Mouse (Mus musculus) cerebellum, adult 2 months (tissue): ENCODE results near the gene Qdpr. TPM values are rescaled to one million over a fixed set of nuclear protein-coding genes. Genes with fewer than 3 reads are reported as not detected.

Source experiments
- DNase-seq, 2 experiments: peaks; one replicate each; pipeline ENCODE4 v3.0.0; 2021
- H3K27ac ChIP-seq: fragments of 200-500 bp; 2 replicates; pipeline ENCODE4 v1.5.1; 2012; ENCODE audit warnings: low read length, control low read depth, inconsistent platforms; ENCODE audit not compliant: insufficient read depth
- H3K27me3 ChIP-seq: fragments of 200-500 bp; 2 replicates; pipeline ENCODE4 v1.6.1; 2012; ENCODE audit warnings: inconsistent platforms, mild to moderate bottlenecking, low read length, moderate library complexity; ENCODE audit not compliant: control insufficient read depth, insufficient read depth
- H3K4me1 ChIP-seq: fragments of 200-500 bp; 2 replicates; pipeline ENCODE4 v1.6.1; 2011; ENCODE audit warnings: low read length; ENCODE audit not compliant: control insufficient read depth, insufficient read depth
- H3K4me3 ChIP-seq: fragments of 200-500 bp; replicated peaks from 2 replicates; pipeline ENCODE3; 2011; ENCODE audit warnings: mild to moderate bottlenecking, low read depth, low read length, control low read depth; ENCODE audit not compliant: insufficient read depth
- CTCF ChIP-seq: fragments of 200-500 bp; IDR thresholded peaks from 2 replicates; pipeline ENCODE4 v1.5.1; 2011; ENCODE audit warnings: low read depth, mild to moderate bottlenecking, control low read depth, low read length, moderate library complexity, borderline replicate concordance; ENCODE audit not compliant: insufficient read depth
- POLR2A ChIP-seq: fragments of 200-500 bp; IDR thresholded peaks from 2 replicates; pipeline ENCODE4 v1.6.1; 2011; ENCODE audit warnings: low read length, control low read depth, borderline replicate concordance; ENCODE audit not compliant: insufficient read depth
- WGBS: fragments of 180-500 bp; shearing (Covaris S2); methylation state at CpG from one replicate; pipeline ENCODE4 v1.1.7; 2018; 5-methylcytosine and 5-hydroxymethylcytosine counted together
- polyA plus RNA-seq: library from polyadenylated mRNA; depleted of rRNA; stranded (reverse); fragments of >200 nt; gene quantifications from 2 replicates; pipeline ENCODE4 v1.2.3, GENCODE M21; 2012

Gene Qdpr
- polyA plus RNA-seq, 1 experiment: 593 TPM

DNA sequence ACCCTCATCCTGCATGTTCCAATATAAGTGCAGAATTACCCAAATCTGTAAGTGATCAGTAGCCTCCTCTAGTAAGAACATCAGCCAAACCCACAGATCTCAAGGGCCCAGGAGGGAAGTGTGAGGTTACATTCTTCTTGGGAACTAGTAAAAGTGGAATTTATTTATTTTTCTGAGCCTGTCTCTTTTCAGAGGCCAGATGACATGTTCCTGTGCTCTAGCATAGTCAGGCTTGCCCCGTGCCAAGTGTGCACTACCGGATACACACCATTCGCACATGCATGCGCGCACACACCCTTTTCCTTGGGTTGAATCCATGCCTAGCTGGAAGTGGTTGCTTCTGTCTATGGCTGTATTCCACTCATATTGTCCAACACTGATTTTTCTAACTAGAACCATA is 25.7 kb upstream of the Qdpr start:
- H3K27ac ChIP-seq: no peak overlapping the region
- 28% methylated on average over 5 of the region's 5 CpGs for WGBS
- TF ChIP-seq POLR2A (no peak), CTCF (no peak)
- no peaks in the 10 kb centered on the region for H3K4me1 ChIP-seq
- DNase-seq: no peak
- no peak overlapping the region for H3K4me3 ChIP-seq
- H3K27me3 ChIP-seq: no peaks in the 10 kb centered on the region

DNA sequence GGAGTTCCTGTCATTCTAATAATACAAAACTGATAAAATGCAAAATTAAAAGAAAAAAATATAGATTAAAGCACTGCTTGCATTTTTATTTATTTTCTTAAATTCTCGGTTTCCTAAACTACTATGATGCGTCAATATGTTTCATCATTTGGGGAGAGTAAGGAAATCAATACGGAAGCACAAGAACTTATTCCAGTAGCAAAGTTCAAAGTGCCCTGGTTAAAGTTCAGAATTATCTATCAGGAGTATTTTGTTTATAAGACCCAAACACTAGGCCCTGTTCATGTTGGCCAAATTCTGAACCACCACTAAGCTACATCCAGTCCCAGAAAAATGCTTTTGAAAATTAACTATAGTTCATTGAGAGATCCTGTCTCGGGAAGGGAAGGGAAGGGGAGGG is 24.7 kb upstream of the Qdpr start:
- WGBS: 82% methylated on average over 3 of the region's 4 CpGs
- TF ChIP-seq CTCF (no peak), POLR2A (no peak)

DNA sequence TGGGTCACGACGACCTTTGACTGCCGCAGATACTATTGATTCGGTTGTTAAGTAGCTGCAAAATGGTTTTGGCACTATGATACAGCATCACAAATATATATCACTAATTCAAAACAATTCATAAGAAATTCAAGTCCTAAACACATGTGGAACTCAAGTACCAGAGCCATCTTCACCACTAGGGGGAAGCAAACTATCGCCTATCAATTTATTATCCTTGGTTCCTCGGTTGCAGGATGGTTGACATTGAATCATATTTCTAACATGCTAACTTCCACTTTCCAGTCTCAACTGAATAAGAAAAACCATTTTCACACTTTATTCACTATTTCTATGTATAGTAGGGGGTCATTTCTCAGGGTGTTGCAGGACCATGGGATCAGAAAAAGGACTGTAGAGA is 24.2 kb upstream of the Qdpr start:
- Histone ChIP-seq H3K27me3 (no peaks in the 10 kb centered on the region), H3K4me3 (no peak overlapping the region), H3K27ac (no peak overlapping the region), H3K4me1 (no peaks in the 10 kb centered on the region)
- peak; percentile 59; the same call in 1 of the 2 replicates for TF ChIP-seq CTCF
- TF ChIP-seq POLR2A: no peak
- WGBS: 25% methylated on average over 6 of the region's 6 CpGs
- peak in 1 of 2 experiments; percentile 49 for DNase-seq

More for the DNA sequence above, 24.7 kb upstream of the Qdpr start:
- H3K27ac ChIP-seq: no peak overlapping the region
- no peak for DNase-seq
- no peaks in the 10 kb centered on the region for H3K4me1 ChIP-seq
- H3K27me3 ChIP-seq: no peaks in the 10 kb centered on the region
- no peak overlapping the region for H3K4me3 ChIP-seq

DNA sequence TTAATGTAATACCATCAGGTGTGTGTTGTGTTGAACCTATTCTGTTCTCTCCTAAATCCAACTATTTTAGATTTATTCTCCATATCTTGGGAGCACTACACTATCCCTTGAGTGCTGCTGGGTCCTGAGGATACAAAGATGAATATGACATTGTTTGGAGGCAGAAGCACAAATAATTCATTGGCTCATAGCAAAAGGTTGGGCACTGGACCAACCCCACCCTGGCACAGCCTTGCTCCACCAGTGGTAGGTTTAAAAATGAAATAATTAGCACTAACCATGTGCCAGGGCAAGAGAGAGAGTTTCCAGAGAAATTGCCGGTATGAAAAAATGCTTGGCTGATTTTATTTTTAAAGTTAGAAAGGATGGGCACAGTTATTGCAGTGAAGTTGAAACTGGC is 23.5 kb upstream of the Qdpr start:
- H3K27ac ChIP-seq: no peak overlapping the region
- DNase-seq: no peak
- TF ChIP-seq POLR2A (no peak), CTCF (no peak)
- H3K4me3 ChIP-seq: no peak overlapping the region
- no peaks in the 10 kb centered on the region for H3K4me1 ChIP-seq
- H3K27me3 ChIP-seq: no peaks in the 10 kb centered on the region
- WGBS: 4% methylated on average over 1 of the region's 1 CpGs

DNA sequence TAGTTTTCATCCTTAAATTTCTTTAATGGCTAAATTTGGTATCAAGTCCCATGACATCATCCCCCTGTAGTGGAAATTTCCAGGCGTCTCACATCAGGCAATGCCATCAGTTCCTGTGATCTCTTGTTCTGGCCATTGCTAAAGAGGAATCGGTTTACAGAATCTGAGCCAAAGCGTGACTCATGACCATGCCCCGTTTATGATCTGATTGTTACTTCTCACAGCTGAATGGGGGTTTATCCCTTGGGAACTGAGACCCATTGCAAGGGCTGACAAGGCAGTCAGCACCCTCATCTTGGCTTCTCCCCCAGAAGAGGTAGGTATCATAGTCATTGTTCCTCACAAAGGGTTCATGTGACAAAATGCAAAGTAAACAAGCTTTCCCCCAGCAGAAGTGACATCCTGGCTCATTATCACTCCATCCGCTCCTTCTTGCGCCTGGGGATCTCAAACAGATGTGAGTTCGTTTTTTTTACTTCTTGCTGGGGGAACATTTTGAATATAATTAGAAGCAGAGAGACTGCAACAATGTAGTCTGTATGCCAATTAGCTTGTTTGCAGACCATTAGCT is 22.9 kb upstream of the Qdpr start:
- no peak for DNase-seq

DNA sequence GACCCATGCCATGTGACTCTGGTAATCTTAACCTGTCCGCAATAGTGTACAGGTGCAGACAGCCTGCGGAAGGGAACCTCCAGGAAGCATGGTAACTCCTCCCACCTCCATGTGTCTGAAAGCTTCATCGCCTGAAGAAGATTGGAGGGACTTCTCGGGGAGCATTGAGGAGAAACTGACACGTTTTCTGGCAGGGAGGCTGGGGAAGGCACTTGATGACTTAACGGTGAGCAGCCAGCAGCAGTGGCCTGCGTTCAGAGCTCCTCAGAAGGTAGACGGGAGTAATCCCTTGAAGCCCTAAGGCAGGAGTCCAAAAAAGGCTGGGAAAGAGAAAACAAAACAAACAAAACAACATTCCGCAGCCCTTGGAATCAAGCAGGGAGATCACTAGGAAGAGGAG is 4.4 kb upstream of the Qdpr start:
- DNase-seq: no peak
- TF ChIP-seq CTCF: no peak
- no peak for TF ChIP-seq POLR2A
- Histone ChIP-seq H3K27me3 (no peaks in the 10 kb centered on the region), H3K4me3 (no peak overlapping the region), H3K27ac (no peak overlapping the region), H3K4me1 (no peaks in the 10 kb centered on the region)
- WGBS: 39% methylated on average over 9 of the region's 9 CpGs

More for the DNA sequence above, 22.9 kb upstream of the Qdpr start:
- WGBS: 6% methylated on average over 7 of the region's 7 CpGs
- no peak overlapping the region for H3K27ac ChIP-seq
- no peaks in the 10 kb centered on the region for H3K27me3 ChIP-seq
- no peak overlapping the region for H3K4me3 ChIP-seq
- TF ChIP-seq POLR2A: no peak
- TF ChIP-seq CTCF: no peak
- no peaks in the 10 kb centered on the region for H3K4me1 ChIP-seq

DNA sequence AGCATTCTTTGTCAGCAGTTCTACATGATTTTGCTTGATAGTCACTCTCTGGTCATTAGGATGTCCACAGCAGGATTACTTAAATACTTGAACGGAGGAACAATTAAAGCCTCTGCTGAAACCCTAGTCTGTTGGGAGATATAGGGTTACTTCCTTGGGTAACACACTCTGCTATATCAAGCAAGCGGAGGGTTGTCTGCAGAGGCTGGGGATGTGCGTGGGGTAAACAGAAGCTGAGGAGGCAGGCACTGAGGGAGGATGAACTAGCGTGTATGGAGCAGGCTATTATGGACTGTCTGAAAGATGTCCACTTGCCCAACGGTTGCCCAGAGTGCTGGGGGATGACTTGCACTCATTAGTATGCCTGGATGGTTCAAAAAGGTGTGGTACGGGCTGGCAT is 3.4 kb upstream of the Qdpr start, which contains the start of gene Clrn2:
TSS of gene Clrn2 (plus strand) at position 301 of the 400 bp plus-strand sequence.
- Histone ChIP-seq H3K27ac (no peak within 1 kb of the TSS), H3K4me1 (peaks cover 6% of the 10 kb centered on the region), H3K4me3 (no peak within 1 kb of the TSS), H3K27me3 (no peaks in the 10 kb centered on the region)
- 73% methylated on average over 6 of the region's 6 CpGs for WGBS
- DNase-seq: no peak
- no peak for TF ChIP-seq POLR2A
- no peak for TF ChIP-seq CTCF

DNA sequence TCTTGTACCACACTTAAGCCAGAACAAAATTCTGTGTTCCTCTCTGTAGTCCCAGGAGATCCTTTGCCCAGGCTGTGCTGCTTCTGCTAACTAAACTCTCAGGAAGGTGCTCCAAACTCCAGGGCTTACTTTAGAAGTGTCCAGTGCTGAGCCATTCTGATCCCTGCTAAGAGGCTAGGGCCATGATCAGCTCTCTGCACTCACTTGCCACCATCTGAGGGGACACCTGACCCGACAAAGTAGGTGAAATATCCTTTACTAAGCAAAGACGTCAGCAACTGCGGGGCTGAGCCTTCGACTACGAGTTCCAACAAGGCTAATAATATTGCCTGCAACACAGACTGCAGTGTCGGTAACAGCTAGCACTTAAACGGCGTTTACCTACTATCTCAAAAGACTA is 830 bp downstream of the Qdpr start:
- Histone ChIP-seq H3K4me3 (peak overlapping the region; percentile 80), H3K27ac (no peak overlapping the region), H3K4me1 (peaks cover 8% of the 10 kb centered on the region), H3K27me3 (no peaks in the 10 kb centered on the region)
- 2% methylated on average over 8 of the region's 8 CpGs for WGBS
- TF ChIP-seq POLR2A (no peak), CTCF (no peak)
- DNase-seq: peak in 1 of 2 experiments; percentile 19
